Mouse (Mus musculus) MEL (cell line): ENCODE results near the gene Sfn.

ENCODE experiments used
- JUND ChIP-seq: IDR thresholded peaks from 2 replicates; pipeline ENCODE4 v1.6.1; 2011; ENCODE audit warnings: low read depth, mild to moderate bottlenecking, improper control_type of control experiment, low read length
- MAX ChIP-seq: IDR thresholded peaks from 2 replicates; pipeline ENCODE4 v1.6.1; 2011; ENCODE audit warnings: low read length, improper control_type of control experiment
- MYB ChIP-seq: IDR thresholded peaks from 2 replicates; pipeline ENCODE4 v1.6.1; 2011; ENCODE audit warnings: mild to moderate bottlenecking, low read depth, low read length, improper control_type of control experiment

DNA sequence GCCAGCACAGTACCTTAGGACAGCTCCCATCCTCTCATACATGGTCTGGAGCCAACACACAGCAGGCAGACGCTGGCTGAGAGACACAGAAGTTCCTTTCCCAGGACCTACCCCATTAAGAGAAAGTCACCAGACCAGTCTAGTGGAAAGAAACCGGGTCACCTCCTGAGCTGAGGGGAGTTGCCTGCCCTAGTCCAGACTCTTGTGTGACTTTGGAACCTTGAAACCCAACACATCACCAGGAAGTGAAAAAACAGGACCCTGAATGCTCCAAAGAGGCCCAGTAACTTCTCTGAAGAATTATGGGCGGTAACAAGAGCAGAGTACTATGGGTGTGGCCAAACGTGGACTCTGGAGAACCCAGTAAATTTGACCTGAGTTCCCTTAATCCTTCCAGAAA is 3.4 kb downstream of the Sfn start:
- TF ChIP-seq JUND (no peak), MAX (no peak), MYB (no peak)
